Mouse (Mus musculus): ENCODE measurements around the gene Rnf113a2.

Rnf113a2 gene

GRCm38 (mm10) chr12:84416834-84417604, at the start of gene Rnf113a2:
TSS of gene Rnf113a2 (plus strand) at chr12:84417196.
- peak; percentile 82 for DNase-seq (ENCODE audit: low read depth, low spot score)

- DNase-seq (ENCODE audit: low read depth, low spot score) = no peak
Measured at GRCm38 (mm10) chr12:84371647-84372046, 45.3 kb upstream of the Rnf113a2 start.

- DNase-seq (ENCODE audit: low read depth, low spot score) = no peak
Measured at GRCm38 (mm10) chr12:84373831-84374481, 43.0 kb upstream of the Rnf113a2 start.

GRCm38 (mm10) chr12:84382369-84382768, 34.6 kb upstream of the Rnf113a2 start:
- DNase-seq (ENCODE audit: low read depth, low spot score) = no peak

GRCm38 (mm10) chr12:84384644-84385081, 32.3 kb upstream of the Rnf113a2 start:
- DNase-seq (ENCODE audit: low read depth, low spot score) = no peak

GRCm38 (mm10) chr12:84385408-84385807, 31.6 kb upstream of the Rnf113a2 start:
- no peak for DNase-seq (ENCODE audit: low read depth, low spot score)

GRCm38 (mm10) chr12:84388097-84388496, 28.9 kb upstream of the Rnf113a2 start:
- DNase-seq (ENCODE audit: low read depth, low spot score) = no peak

- DNase-seq (ENCODE audit: low read depth, low spot score) = no peak
Measured at GRCm38 (mm10) chr12:84388774-84389400, 28.1 kb upstream of the Rnf113a2 start.

GRCm38 (mm10) chr12:84390336-84390735, 26.7 kb upstream of the Rnf113a2 start:
- no peak for DNase-seq (ENCODE audit: low read depth, low spot score)

- DNase-seq (ENCODE audit: low read depth, low spot score) = no peak
Measured at GRCm38 (mm10) chr12:84392681-84393080, 24.3 kb upstream of the Rnf113a2 start.

GRCm38 (mm10) chr12:84393847-84394246, 23.1 kb upstream of the Rnf113a2 start:
- DNase-seq (ENCODE audit: low read depth, low spot score) = no peak

GRCm38 (mm10) chr12:84396947-84397679, 19.9 kb upstream of the Rnf113a2 start:
- no peak for DNase-seq (ENCODE audit: low read depth, low spot score)

GRCm38 (mm10) chr12:84397685-84398084, 19.3 kb upstream of the Rnf113a2 start:
- DNase-seq (ENCODE audit: low read depth, low spot score) = no peak

- no peak for DNase-seq (ENCODE audit: low read depth, low spot score)
Measured at GRCm38 (mm10) chr12:84398629-84399028, 18.4 kb upstream of the Rnf113a2 start.

GRCm38 (mm10) chr12:84399135-84399534, 17.9 kb upstream of the Rnf113a2 start:
- no peak for DNase-seq (ENCODE audit: low read depth, low spot score)

GRCm38 (mm10) chr12:84399663-84400062, 17.3 kb upstream of the Rnf113a2 start:
- no peak for DNase-seq (ENCODE audit: low read depth, low spot score)

GRCm38 (mm10) chr12:84400068-84400467, 16.9 kb upstream of the Rnf113a2 start:
- DNase-seq (ENCODE audit: low read depth, low spot score) = no peak

GRCm38 (mm10) chr12:84400653-84401052, 16.3 kb upstream of the Rnf113a2 start:
- no peak for DNase-seq (ENCODE audit: low read depth, low spot score)

GRCm38 (mm10) chr12:84402923-84403322, 14.1 kb upstream of the Rnf113a2 start:
- no peak for DNase-seq (ENCODE audit: low read depth, low spot score)

- DNase-seq (ENCODE audit: low read depth, low spot score) = no peak
Measured at GRCm38 (mm10) chr12:84404541-84404940, 12.5 kb upstream of the Rnf113a2 start.

- DNase-seq (ENCODE audit: low read depth, low spot score) = no peak
Measured at GRCm38 (mm10) chr12:84407259-84407658, 9.7 kb upstream of the Rnf113a2 start.

All from c-Kit-negative CD71-positive TER-119-positive erythroid progenitor cells, embryonic 14.5 days (primary cell).